ENCODE assay signal across 10 mouse cellular contexts in the genomic region with DNA sequence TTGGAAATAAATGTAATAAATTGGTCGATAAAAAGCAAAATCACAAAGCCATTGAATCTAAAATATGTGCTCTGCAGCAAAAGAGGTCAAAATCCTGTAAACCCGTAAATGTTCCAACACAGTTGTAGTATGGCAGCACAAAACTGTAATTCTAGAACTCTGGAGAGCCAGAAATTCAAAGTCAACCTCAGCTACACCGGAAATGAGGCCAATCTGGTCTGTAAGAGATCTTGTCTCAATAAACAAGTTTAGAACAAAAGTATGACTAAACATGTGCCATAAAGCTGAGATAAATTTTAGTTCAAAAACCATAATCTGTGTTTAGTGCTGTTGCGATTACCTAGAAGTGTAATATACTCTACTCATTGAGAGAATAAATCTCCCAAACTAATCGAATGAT.
DNase-seq lines count a peak whose midpoint lies in the region; ATAC-seq lines count a peak whose summit lies in the region.
"Had no signal": no experiment of that assay in that cellular context is flagged by ENCODE, and none has a peak within 500 bp of the region (broad histone marks: within the 10 kb centered on the region; RNA-seq: fewer than 3 reads in every experiment).

No protein-coding gene starts in this region.

- no peak overlapping the region for H3K27ac ChIP-seq in forebrain, embryonic 16.5 days (ENCODE audit: low read length)
- no peak overlapping the region for H3K27ac ChIP-seq in limb, embryonic 12.5 days
- no peak overlapping the region for H3K27ac ChIP-seq in neural tube, embryonic 15.5 days (replicated peaks)
- H3K27ac ChIP-seq in heart, embryonic 10.5 days: no peak overlapping the region

- H3K4me3 ChIP-seq in forebrain, embryonic 16.5 days (replicated peaks; ENCODE audit: low read length): 0 out of 2 replicates have a peak overlapping the region, but pooled peaks have one; percentile 17
- peak overlapping the region; percentile 19 for H3K4me3 ChIP-seq in limb, embryonic 12.5 days (replicated peaks)
- H3K4me3 ChIP-seq in neural tube, embryonic 15.5 days (replicated peaks): no peak overlapping the region
- H3K4me3 ChIP-seq in heart, embryonic 10.5 days: no peak overlapping the region

- no peaks in the 10 kb centered on the region for H3K27me3 ChIP-seq in forebrain, embryonic 16.5 days (replicated peaks; ENCODE audit: control insufficient read depth, insufficient read depth, low read length)
- H3K27me3 ChIP-seq in limb, embryonic 12.5 days: no peaks in the 10 kb centered on the region
- H3K27me3 ChIP-seq in neural tube, embryonic 15.5 days (replicated peaks): no peaks in the 10 kb centered on the region
- no peaks in the 10 kb centered on the region for H3K27me3 ChIP-seq in heart, embryonic 10.5 days (ENCODE audit: insufficient read depth, poor library complexity, severe bottlenecking)

- no peak overlapping the region for H3K9ac ChIP-seq in forebrain, embryonic 16.5 days (replicated peaks; ENCODE audit: low read depth, low read length)
- H3K9ac ChIP-seq in limb, embryonic 12.5 days (replicated peaks): no peak overlapping the region
- no peak overlapping the region for H3K9ac ChIP-seq in neural tube, embryonic 15.5 days (replicated peaks)

- WGBS in forebrain, embryonic 16.5 days: 78% methylated on average over 5 of the region's 5 CpGs
- WGBS in limb, embryonic 12.5 days: 60% methylated on average over 5 of the region's 5 CpGs
- 68% methylated on average over 5 of the region's 5 CpGs for WGBS in neural tube, embryonic 15.5 days
- 89% methylated on average over 5 of the region's 5 CpGs for WGBS in heart, embryonic 10.5 days

- no peaks in the 10 kb centered on the region for H3K9me3 ChIP-seq in forebrain, embryonic 16.5 days (ENCODE audit: control insufficient read depth, low read length)
- no peaks in the 10 kb centered on the region for H3K9me3 ChIP-seq in limb, embryonic 12.5 days
- no peaks in the 10 kb centered on the region for H3K9me3 ChIP-seq in neural tube, embryonic 15.5 days (replicated peaks)
- H3K9me3 ChIP-seq in heart, embryonic 10.5 days: no peaks in the 10 kb centered on the region

- ATAC-seq in forebrain, embryonic 16.5 days: no peak
- ATAC-seq in limb, embryonic 12.5 days (ENCODE audit: insufficient number of reproducible peaks, insufficient read depth, low FRiP score, low TSS enrichment, low read depth): no peak
- ATAC-seq in neural tube, embryonic 15.5 days (ENCODE audit: low FRiP score): no peak

- peak overlapping the region; percentile 87 for H3K4me2 ChIP-seq in forebrain, embryonic 16.5 days (ENCODE audit: low read length)
- H3K4me2 ChIP-seq in limb, embryonic 12.5 days: peak overlapping the region; percentile 72
- H3K4me2 ChIP-seq in neural tube, embryonic 15.5 days: 0 out of 2 replicates have a peak overlapping the region, but pooled peaks have one; percentile 7

- H3K36me3 ChIP-seq in forebrain, embryonic 16.5 days (ENCODE audit: control insufficient read depth, insufficient read depth): no peaks in the 10 kb centered on the region
- H3K36me3 ChIP-seq in limb, embryonic 12.5 days: no peaks in the 10 kb centered on the region
- H3K36me3 ChIP-seq in neural tube, embryonic 15.5 days: no peaks in the 10 kb centered on the region
- no peaks in the 10 kb centered on the region for H3K36me3 ChIP-seq in heart, embryonic 10.5 days

- H3K4me1 ChIP-seq in forebrain, embryonic 16.5 days (replicated peaks; ENCODE audit: control insufficient read depth, insufficient read depth, low read length): peaks cover 38% of the 10 kb centered on the region
- H3K4me1 ChIP-seq in limb, embryonic 12.5 days (replicated peaks): peaks cover 62% of the 10 kb centered on the region
- H3K4me1 ChIP-seq in neural tube, embryonic 15.5 days: peaks cover 51% of the 10 kb centered on the region
- H3K4me1 ChIP-seq in heart, embryonic 10.5 days: peaks cover 40% of the 10 kb centered on the region

- DNase-seq in thymus, postnatal 0 days (ENCODE audit: low spot score): peak; percentile 10
- no peak for DNase-seq in thymus, postnatal 36 days
- DNase-seq in ovary, postnatal 14 days (ENCODE audit: low spot score): no peak
- DNase-seq in layer of hippocampus, postnatal 36 days: no peak
- no peak for DNase-seq in heart, embryonic 10.5 days (ENCODE audit: low spot score)
- DNase-seq: heart, postnatal 14 days; kidney, postnatal 4 days had no signal

Comparison
In these comparisons a context has a peak if more than half of its experiments do, and no peak if none do; other contexts are left out.
1. H3K4me2 ChIP-seq: peak in every context shown above with its lines; median percentile 87 in forebrain, embryonic 16.5 days; 72 in limb, embryonic 12.5 days; 7 in neural tube, embryonic 15.5 days.
2. H3K4me3 ChIP-seq: peak in forebrain, embryonic 16.5 days (single experiment) and limb, embryonic 12.5 days (single experiment); none in neural tube, embryonic 15.5 days (single experiment) and heart, embryonic 10.5 days (single experiment).